Mouse (Mus musculus): Measurements from ENCODE around the gene Cnn1.
"Not testable (repeated sequence)": the region's sequence is repeated elsewhere in the genome, so short reads cannot be mapped to it uniquely, and the experiment has no call there.

- TF ChIP-seq CTCF, EP300 (IDR thresholded peaks at IDR 0.05): not testable (repeated sequence)
These were observed 51.3 kb downstream of the Cnn1 start for GRCm38 (mm10) chr9:22150249-22150693.
